Mouse (Mus musculus): ENCODE results near the gene Plod1.

Gene Plod1

GRCm38 (mm10) chr4:147936331-147936954 lies at the start of gene Plod1:
Plod1 (minus strand) TSS chr4:147936767.
- DNase-seq (ENCODE audit: low spot score) = peak; percentile 81

GRCm38 (mm10) chr4:147985205-147986132 lies 48.9 kb upstream of the Plod1 start, which contains the start of gene Nppb:
Nppb (plus strand) TSS chr4:147985788.
- DNase-seq (ENCODE audit: low spot score) = peak; percentile 44

GRCm38 (mm10) chr4:147979441-147979860 lies 42.9 kb upstream of the Plod1 start:
- DNase-seq (ENCODE audit: low spot score) = no peak

GRCm38 (mm10) chr4:147978391-147978790 lies 41.8 kb upstream of the Plod1 start:
- no peak for DNase-seq (ENCODE audit: low spot score)

- DNase-seq (ENCODE audit: low spot score) = no peak
Observed at GRCm38 (mm10) chr4:147977726-147978125, 41.2 kb upstream of the Plod1 start.

GRCm38 (mm10) chr4:147976237-147976636 lies 39.7 kb upstream of the Plod1 start:
- DNase-seq (ENCODE audit: low spot score) = no peak

- no peak for DNase-seq (ENCODE audit: low spot score)
Observed at GRCm38 (mm10) chr4:147969337-147969736, 32.8 kb upstream of the Plod1 start.

GRCm38 (mm10) chr4:147968816-147969215 lies 32.2 kb upstream of the Plod1 start:
- DNase-seq (ENCODE audit: low spot score) = no peak

- DNase-seq (ENCODE audit: low spot score) = no peak
Observed at GRCm38 (mm10) chr4:147965712-147966111, 29.1 kb upstream of the Plod1 start.

- no peak for DNase-seq (ENCODE audit: low spot score)
Observed at GRCm38 (mm10) chr4:147963623-147964022, 27.1 kb upstream of the Plod1 start.

GRCm38 (mm10) chr4:147962781-147963180 lies 26.2 kb upstream of the Plod1 start:
- DNase-seq (ENCODE audit: low spot score) = no peak

- peak; percentile 58 for DNase-seq (ENCODE audit: low spot score)
Observed at GRCm38 (mm10) chr4:147959881-147960831, 23.6 kb upstream of the Plod1 start.

GRCm38 (mm10) chr4:147957141-147957540 lies 20.6 kb upstream of the Plod1 start:
- DNase-seq (ENCODE audit: low spot score) = no peak

GRCm38 (mm10) chr4:147953590-147953989 lies 17.0 kb upstream of the Plod1 start:
- no peak for DNase-seq (ENCODE audit: low spot score)

GRCm38 (mm10) chr4:147947511-147947910 lies 10.9 kb upstream of the Plod1 start:
- DNase-seq (ENCODE audit: low spot score) = no peak

- DNase-seq (ENCODE audit: low spot score) = no peak
Observed at GRCm38 (mm10) chr4:147943005-147943404, 6.4 kb upstream of the Plod1 start.

- peak; percentile 21 for DNase-seq (ENCODE audit: low spot score)
Observed at GRCm38 (mm10) chr4:147941045-147942020, 4.8 kb upstream of the Plod1 start.

- DNase-seq (ENCODE audit: low spot score) = peak; percentile 90
Observed at GRCm38 (mm10) chr4:147940576-147941044, 4.0 kb upstream of the Plod1 start, which contains the start of gene 2510039O18Rik. 2510039O18Rik (plus strand) TSS chr4:147940895.

GRCm38 (mm10) chr4:147940111-147940510 lies 3.5 kb upstream of the Plod1 start:
- DNase-seq (ENCODE audit: low spot score) = no peak

Measured in urinary bladder, postnatal 14 days (tissue).